Mouse (Mus musculus) hindbrain, embryonic 13.5 days (tissue): Measurements from ENCODE around the gene Arntl. TPM values are rescaled to one million over a fixed set of nuclear protein-coding genes. Genes with fewer than 3 reads are reported as not detected.
"Not testable (repeated sequence)": the region's sequence is repeated elsewhere in the genome, so short reads cannot be mapped to it uniquely, and the experiment has no call there.

Experiments used
- ATAC-seq: fragments of 200-750 bp; cut with Nextera tagmentation; 2 replicates; pipeline ENCODE4 v1.8.0; 2017; ENCODE audit warnings: moderate TSS enrichment; ENCODE audit not compliant: low FRiP score
- H3K27ac ChIP-seq: fragments of 300-500 bp; sonication (generic); 2 replicates; pipeline ENCODE4 v1.5.1; 2015; ENCODE audit warnings: inconsistent platforms, mild to moderate bottlenecking, moderate library complexity
- H3K27me3 ChIP-seq: fragments of 300-500 bp; sonication (generic); 2 replicates; pipeline ENCODE4 v1.6.1; 2015; ENCODE audit warnings: mild to moderate bottlenecking, inconsistent platforms
- H3K36me3 ChIP-seq: fragments of 300-500 bp; sonication (generic); 2 replicates; pipeline ENCODE4 v1.6.1; 2015; ENCODE audit warnings: mild to moderate bottlenecking, inconsistent platforms
- H3K4me1 ChIP-seq: fragments of 300-500 bp; sonication (generic); replicated peaks from 2 replicates; pipeline ENCODE4 v1.6.1; 2015; ENCODE audit warnings: inconsistent platforms
- H3K4me2 ChIP-seq: fragments of 300-500 bp; sonication (generic); 2 replicates; pipeline ENCODE4 v1.6.1; 2015; ENCODE audit warnings: inconsistent platforms, mild to moderate bottlenecking, moderate library complexity
- H3K4me3 ChIP-seq: fragments of 300-500 bp; sonication (generic); 2 replicates; pipeline ENCODE4 v1.5.1; 2015; ENCODE audit warnings: mild to moderate bottlenecking, inconsistent platforms
- H3K9ac ChIP-seq: fragments of 300-500 bp; sonication (generic); 2 replicates; pipeline ENCODE4 v1.6.1; 2015; ENCODE audit warnings: mild to moderate bottlenecking, inconsistent platforms
- H3K9me3 ChIP-seq: fragments of 300-500 bp; sonication (generic); 2 replicates; pipeline ENCODE4 v1.6.1; 2016; ENCODE audit warnings: inconsistent platforms
- WGBS: fragments of 180-500 bp; shearing (Covaris S2); methylation state at CpG from one replicate; pipeline ENCODE4 v1.1.7; 2015; 5-methylcytosine and 5-hydroxymethylcytosine counted together
- polyA plus RNA-seq: library from polyadenylated mRNA; unstranded; fragments of >200 nt; fragmentation: Nextera tagmentation; extraction: Ambion mirVana; gene quantifications from 2 replicates; pipeline ENCODE4 v1.2.1, GENCODE M21; 2015

The Arntl gene
- polyA plus RNA-seq, 1 experiment from 2014 or later: 13.2 TPM

DNA sequence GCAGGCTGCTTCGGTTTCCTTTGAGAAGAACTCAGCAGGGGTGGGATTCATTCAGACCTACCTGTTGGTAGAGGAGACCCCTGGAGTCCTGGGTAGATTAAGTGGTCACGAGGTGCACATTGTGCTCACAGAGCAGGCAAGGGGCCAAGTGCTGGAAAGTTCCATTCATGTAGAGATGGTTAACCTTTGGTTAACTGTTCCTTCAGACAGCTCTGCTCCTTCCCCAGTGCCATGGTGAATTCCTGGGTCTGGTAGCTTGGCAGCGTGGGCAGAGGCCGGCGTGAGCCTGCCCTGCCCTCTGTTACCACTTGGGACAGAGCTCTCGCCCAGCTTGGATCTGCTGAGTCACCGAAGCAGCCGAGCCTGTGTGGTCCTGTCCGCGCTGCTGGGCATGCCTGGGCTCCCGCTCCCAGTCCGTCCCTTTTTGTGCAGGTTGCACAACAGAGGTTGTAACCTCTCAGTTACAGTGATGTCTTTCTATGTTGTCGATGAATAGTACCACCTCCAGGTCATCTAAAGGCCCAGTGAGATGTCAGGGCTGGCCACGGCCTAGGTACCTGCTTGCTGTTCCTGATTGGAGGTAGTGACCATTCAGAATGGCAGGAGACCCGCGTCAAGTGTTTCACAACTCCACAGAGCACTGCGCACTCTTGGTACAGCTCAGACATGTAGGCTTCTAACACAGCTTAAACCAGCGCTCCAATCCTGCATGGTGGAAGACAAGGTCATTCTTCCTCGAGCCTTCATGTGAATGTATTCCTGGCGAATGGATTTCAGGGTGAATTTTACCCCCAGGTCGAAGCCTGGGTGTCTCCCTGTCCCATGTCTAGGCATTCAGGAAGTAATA is 53.3 kb downstream of the Arntl start:
- Histone ChIP-seq H3K9ac (no peak overlapping the region), H3K27ac (0 out of 2 replicates have a peak overlapping the region, but pooled peaks have one; percentile 48), H3K36me3 (no peaks in the 10 kb centered on the region), H3K4me3 (no peak overlapping the region), H3K4me1 (peaks cover 9% of the 10 kb centered on the region; the same call in 1 of the 2 replicates), H3K4me2 (no peak overlapping the region), H3K27me3 (no peaks in the 10 kb centered on the region), H3K9me3 (no peaks in the 10 kb centered on the region)
- no peak for ATAC-seq
- WGBS: 63% methylated on average over 21 of the region's 21 CpGs

DNA sequence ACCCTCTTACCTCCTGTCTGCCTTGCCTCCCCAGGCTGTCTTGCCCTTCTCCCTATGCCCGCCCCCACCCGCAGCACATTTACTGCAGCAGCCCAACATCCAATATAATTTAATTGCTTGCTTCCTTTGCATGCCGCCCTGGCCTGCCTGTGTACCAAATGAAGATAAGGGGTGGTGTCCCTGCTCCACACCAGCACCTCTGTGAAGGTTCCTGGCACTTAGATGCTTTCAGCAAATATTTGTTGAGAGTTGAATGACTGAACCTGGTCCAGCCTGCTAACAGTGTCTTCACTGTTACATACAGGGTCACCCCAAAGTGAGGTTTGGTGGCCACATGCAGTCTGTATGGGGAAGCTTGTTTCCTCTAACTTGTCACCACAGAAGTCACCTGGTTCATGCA is 54.4 kb downstream of the Arntl start:
- no peaks in the 10 kb centered on the region for H3K9me3 ChIP-seq
- no peak for ATAC-seq
- no peak overlapping the region for H3K4me2 ChIP-seq
- H3K36me3 ChIP-seq: no peaks in the 10 kb centered on the region
- no peak overlapping the region for H3K27ac ChIP-seq
- no peak overlapping the region for H3K9ac ChIP-seq
- 81% methylated on average over 3 of the region's 3 CpGs for WGBS
- H3K27me3 ChIP-seq: no peaks in the 10 kb centered on the region
- peaks cover 9% of the 10 kb centered on the region; the same call in 1 of the 2 replicates for H3K4me1 ChIP-seq
- no peak overlapping the region for H3K4me3 ChIP-seq

DNA sequence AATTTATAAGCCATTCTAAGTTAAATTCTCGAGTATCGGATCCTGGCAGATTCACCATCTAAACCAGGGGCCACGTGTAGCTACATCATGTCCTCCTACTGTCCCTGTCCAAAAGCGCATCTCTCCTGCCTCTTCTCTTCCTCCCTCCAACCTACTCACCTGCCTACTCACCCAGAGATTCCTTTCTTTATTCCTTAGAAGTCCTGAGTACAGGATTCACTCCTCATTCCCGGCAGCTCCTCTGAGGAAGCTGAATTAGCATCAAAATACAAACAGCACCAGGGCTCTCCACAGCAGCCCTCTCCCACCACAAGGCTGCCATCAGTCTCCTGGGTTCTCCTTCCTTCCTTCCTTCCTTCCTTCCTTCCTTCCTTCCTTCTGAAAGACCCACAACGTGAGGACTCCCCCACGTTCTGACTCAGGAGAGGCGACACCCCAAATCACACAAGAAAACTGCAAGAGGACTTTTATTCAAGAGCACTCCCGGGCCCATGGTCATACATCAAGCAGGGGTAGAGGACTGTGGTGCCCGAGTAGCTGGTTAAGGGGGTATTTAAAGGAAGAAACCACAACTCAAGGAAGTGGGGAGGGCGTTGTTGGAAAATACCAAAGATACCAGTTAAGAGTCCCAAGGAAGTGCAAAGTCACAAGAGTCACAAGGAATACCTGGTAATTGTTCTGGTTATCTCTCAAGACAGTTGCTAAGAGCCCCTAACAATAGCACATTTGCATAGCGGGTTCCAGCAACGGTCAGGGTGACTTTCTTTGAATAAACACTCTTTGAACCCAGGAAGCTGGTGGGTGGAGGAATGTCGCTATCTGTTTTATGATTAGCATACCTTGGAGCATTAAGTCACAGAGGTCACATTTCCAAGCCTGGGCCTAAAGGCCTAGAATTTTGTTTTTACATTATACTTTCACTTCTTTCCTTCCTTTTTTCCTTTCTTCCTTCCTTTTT is 55.5 kb downstream of the Arntl start:
- H3K9me3 ChIP-seq: not testable (repeated sequence)

DNA sequence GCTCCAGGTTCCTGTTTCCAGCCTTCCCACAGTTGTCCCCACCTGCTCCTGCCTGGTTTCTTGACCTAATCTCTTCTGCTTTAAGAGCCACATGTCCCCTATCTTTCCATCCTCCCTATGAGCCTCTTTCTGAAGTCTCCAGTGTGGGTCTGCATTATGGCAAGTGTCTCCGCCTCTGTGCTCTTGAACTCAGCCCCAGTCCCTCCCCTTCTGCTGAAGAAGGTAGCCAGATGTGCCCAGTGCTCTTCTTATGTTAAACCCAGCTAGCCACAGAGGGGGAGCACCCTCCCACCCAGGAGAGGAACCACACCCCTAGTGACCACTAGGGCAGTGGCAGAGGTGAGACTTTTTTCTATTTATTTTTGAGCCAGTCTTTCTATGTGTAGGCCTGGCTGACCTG is 56.7 kb downstream of the Arntl start:
- Histone ChIP-seq H3K27ac (no peak overlapping the region), H3K4me2 (no peak overlapping the region), H3K27me3 (no peaks in the 10 kb centered on the region), H3K36me3 (no peaks in the 10 kb centered on the region), H3K4me1 (peaks cover 9% of the 10 kb centered on the region; the same call in 1 of the 2 replicates), H3K9me3 (no peaks in the 10 kb centered on the region), H3K9ac (no peak overlapping the region), H3K4me3 (no peak overlapping the region)
- WGBS: 100% methylated on average over 1 of the region's 1 CpGs
- ATAC-seq: no peak

More for the DNA sequence above, 55.5 kb downstream of the Arntl start:
- not testable (repeated sequence) for H3K36me3 ChIP-seq, H3K27ac ChIP-seq, ATAC-seq, H3K4me1 ChIP-seq, H3K27me3 ChIP-seq, H3K9ac ChIP-seq, H3K4me3 ChIP-seq, H3K4me2 ChIP-seq
- 39% methylated on average over 14 of the region's 14 CpGs for WGBS

DNA sequence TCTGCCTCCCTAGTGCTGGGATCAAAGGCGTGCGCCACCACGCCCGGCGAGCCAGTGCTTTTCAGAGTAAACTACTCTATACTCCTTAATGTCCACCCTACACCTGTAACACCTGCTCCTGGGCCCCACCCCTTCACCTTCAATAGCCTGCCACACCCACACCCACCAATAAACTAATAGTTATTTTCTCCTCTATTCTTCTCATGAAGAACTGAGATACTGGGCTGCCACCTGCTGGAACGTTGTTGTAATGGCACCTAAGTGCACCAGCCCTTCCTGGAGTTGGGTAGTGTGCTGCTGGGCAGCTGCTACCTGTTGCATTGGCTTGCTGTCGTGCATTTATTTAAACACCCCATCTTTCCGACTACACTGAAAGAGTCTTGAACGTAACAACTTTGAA is 61.0 kb downstream of the Arntl start:
- no peak for ATAC-seq
- 81% methylated on average over 9 of the region's 9 CpGs for WGBS

DNA sequence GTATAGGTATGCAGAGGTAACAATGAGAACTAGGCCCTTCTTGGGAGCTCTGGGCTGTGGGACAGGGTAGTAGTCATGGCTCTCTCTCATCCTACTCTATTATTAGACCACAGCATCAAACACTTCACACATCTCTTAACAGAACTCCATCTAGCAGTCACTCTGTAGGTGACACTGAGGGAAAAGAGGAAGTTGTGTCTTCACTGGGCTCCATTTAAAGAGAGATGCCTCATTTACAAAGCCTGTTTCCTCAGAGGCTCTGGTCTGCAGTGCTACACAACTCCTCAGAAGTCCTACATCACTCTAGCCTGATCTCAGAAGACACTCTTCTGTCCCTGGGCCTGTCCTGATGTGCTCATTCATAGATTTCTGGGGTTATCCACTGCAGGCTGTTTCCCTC is 61.8 kb downstream of the Arntl start:
- Histone ChIP-seq H3K4me3 (no peak overlapping the region), H3K9me3 (no peaks in the 10 kb centered on the region), H3K4me2 (no peak overlapping the region), H3K27me3 (no peaks in the 10 kb centered on the region), H3K36me3 (no peaks in the 10 kb centered on the region), H3K27ac (no peak overlapping the region), H3K9ac (no peak overlapping the region), H3K4me1 (peaks cover 22% of the 10 kb centered on the region)
- ATAC-seq: no peak

More for the DNA sequence above, 61.0 kb downstream of the Arntl start:
- H3K27ac ChIP-seq: no peak overlapping the region
- H3K4me1 ChIP-seq: peaks cover 22% of the 10 kb centered on the region
- no peaks in the 10 kb centered on the region for H3K9me3 ChIP-seq
- H3K4me3 ChIP-seq: no peak overlapping the region
- H3K9ac ChIP-seq: no peak overlapping the region
- no peaks in the 10 kb centered on the region for H3K36me3 ChIP-seq
- H3K4me2 ChIP-seq: no peak overlapping the region
- no peaks in the 10 kb centered on the region for H3K27me3 ChIP-seq

DNA sequence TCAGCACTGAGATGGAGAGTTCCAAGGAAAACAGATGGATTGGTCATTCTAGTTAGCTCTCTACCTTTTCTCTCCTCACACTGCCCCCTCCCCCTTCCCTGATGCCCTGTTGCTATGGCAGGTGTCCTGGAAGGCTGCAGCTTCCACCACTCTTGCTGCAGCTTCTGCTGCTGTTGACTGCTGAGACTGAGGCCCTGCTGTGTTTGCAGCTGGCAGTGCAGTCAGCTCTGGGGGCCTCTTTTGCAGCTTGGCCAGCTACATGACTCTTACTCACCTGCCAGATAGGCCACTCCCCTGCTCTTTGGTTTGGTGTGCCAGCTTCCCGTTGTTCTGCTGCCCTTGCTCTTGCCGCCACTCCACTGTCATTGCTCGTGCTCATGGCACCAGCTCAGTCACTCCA is 62.7 kb downstream of the Arntl start:
- 55% methylated on average over 3 of the region's 3 CpGs for WGBS
- H3K9ac ChIP-seq: no peak overlapping the region
- ATAC-seq: no peak

DNA sequence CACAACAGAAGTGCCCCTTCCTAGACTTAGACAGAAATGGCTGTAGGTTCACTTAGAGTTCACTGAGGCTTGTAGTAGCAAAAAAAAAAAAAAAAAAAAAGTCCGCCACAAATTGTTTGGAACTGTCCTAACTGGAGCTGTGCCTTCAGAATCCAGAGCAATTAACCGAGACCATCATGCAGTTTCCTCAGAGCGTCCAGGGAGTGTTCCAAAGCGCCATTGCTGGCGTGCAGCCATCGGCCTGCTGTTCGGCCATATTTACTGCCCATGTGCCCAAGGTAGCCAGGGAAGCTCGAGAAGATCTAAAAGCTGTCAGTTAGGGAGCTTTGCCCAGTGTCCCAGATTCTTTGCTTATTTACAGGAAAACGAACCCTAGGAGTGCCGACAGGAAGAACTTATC is 63.3 kb downstream of the Arntl start:
- Histone ChIP-seq H3K4me2 (no peak overlapping the region), H3K9ac (no peak overlapping the region), H3K9me3 (no peaks in the 10 kb centered on the region), H3K4me3 (no peak overlapping the region), H3K4me1 (peaks cover 20% of the 10 kb centered on the region), H3K27me3 (no peaks in the 10 kb centered on the region), H3K27ac (peak overlapping the region; percentile 5; the same call in 1 of the 2 replicates), H3K36me3 (no peaks in the 10 kb centered on the region)
- 64% methylated on average over 10 of the region's 10 CpGs for WGBS
- ATAC-seq: no peak

More for the DNA sequence above, 62.7 kb downstream of the Arntl start:
- no peaks in the 10 kb centered on the region for H3K36me3 ChIP-seq
- H3K4me1 ChIP-seq: peaks cover 20% of the 10 kb centered on the region
- no peak overlapping the region for H3K4me2 ChIP-seq
- H3K9me3 ChIP-seq: no peaks in the 10 kb centered on the region
- H3K27ac ChIP-seq: peak overlapping the region; percentile 5; the same call in 1 of the 2 replicates
- no peaks in the 10 kb centered on the region for H3K27me3 ChIP-seq
- no peak overlapping the region for H3K4me3 ChIP-seq

DNA sequence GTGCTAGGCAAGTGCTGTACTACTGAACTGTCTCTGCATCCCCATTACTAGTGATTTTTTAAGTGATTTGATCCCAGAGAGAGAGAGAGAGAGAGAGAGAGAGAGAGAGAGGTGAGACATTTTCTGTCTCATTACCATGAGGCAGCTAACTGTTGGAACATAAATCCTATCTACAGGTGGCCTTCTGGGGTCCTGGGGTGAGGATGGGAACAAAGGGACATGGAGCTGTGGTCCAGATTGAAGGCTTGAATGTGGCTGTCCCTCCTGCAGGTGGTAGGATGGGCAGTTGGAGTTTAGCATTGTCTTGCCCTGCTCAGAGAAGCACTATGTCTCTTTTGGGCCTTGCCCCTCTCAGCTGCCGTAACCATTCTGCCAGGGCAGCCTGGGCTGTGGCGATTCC is 63.7 kb downstream of the Arntl start:
- Histone ChIP-seq H3K9me3 (no peaks in the 10 kb centered on the region), H3K27ac (no peak overlapping the region), H3K27me3 (no peaks in the 10 kb centered on the region), H3K4me1 (peaks cover 20% of the 10 kb centered on the region), H3K36me3 (no peaks in the 10 kb centered on the region), H3K4me3 (no peak overlapping the region), H3K9ac (no peak overlapping the region), H3K4me2 (no peak overlapping the region)
- no peak for ATAC-seq
- 58% methylated on average over 2 of the region's 2 CpGs for WGBS

DNA sequence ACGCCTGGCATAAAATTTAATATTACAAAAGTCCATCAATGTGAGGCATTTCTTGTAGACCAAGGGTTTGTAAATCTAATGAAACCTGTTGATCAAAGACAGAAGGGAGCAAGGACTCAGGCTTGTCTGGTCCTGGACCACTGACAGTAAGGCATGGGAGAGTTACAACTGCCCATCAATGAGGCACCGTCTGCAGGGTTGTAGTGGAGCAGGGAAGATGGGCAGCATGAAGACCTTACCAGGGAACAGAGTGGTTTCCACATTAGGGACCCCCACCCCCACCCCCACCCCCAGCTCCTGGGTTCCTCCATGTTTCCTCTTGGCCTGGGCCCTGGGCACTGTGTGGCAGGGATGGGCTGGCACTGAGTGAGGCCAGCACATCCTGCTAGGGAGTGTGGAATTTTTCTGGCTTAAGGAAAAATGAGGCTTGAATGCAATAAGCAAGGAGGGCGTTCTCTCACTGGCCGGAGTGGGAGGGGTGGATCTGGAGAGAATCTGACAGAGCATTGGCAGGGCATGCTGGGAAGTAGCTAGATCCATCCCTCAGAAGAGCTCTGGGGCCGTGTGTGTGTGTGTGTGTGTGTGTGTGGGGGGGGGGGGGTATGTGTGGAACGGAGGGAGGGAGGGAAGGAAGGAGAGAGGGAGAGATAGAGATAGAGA is 65.2 kb downstream of the Arntl start:
- Histone ChIP-seq H3K9me3 (no peaks in the 10 kb centered on the region), H3K4me1 (peaks cover 20% of the 10 kb centered on the region), H3K27me3 (no peaks in the 10 kb centered on the region), H3K9ac (no peak overlapping the region), H3K36me3 (no peaks in the 10 kb centered on the region), H3K4me2 (no peak overlapping the region), H3K27ac (no peak overlapping the region), H3K4me3 (no peak overlapping the region)
- WGBS: 76% methylated on average over 5 of the region's 6 CpGs
- ATAC-seq: no peak

DNA sequence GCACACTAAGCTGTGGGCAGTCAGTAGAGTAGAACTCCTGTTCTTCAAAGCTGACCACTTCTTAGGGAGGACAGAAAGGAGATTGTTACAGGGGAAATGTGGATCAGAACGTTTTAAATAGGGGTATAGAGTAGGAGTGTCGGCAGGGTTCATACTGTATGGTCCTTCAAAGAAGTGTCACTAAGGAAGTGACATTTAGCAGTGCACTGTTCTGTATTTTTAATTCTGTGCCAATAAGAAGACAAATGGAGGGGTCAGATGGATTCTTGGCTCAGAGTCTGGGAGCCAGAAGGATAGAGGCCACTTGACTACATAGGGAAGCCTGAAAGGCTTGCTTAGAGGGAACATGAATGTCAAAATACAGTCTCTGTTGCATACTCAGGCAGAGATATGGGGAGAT is 70.0 kb downstream of the Arntl start:
- Histone ChIP-seq H3K9me3 (no peaks in the 10 kb centered on the region), H3K36me3 (no peaks in the 10 kb centered on the region), H3K27me3 (no peaks in the 10 kb centered on the region), H3K4me3 (no peak overlapping the region), H3K4me1 (no peaks in the 10 kb centered on the region; the same call in 1 of the 2 replicates), H3K4me2 (no peak overlapping the region), H3K27ac (no peak overlapping the region), H3K9ac (no peak overlapping the region)
- ATAC-seq: no peak
- WGBS: 60% methylated on average over 2 of the region's 2 CpGs

DNA sequence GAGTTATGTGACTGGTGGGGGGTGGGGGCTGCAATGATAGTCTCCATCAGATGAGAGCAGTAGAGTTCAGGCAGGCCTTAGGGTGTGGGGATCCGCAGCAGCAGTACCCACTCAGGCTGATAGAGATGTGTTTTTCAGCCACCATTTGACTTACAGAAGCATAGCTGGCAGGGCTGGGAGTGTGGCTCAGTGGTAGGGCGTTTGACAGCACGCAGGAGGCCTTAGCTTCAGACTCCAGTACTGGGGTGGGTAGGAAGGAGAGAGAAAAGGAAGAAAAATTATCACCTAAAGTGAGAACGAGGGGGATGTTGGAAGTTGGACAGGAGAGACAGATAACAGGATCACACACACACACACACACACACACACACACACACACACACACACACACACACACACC is 71.2 kb downstream of the Arntl start:
- peaks cover 6% of the 10 kb centered on the region for H3K36me3 ChIP-seq

More for the DNA sequence above, 71.2 kb downstream of the Arntl start:
- H3K4me1 ChIP-seq: no peaks in the 10 kb centered on the region
- no peak for ATAC-seq
- no peak overlapping the region for H3K27ac ChIP-seq
- no peaks in the 10 kb centered on the region for H3K9me3 ChIP-seq
- no peak overlapping the region for H3K4me3 ChIP-seq
- no peak overlapping the region for H3K4me2 ChIP-seq
- H3K9ac ChIP-seq: no peak overlapping the region
- 86% methylated on average over 4 of the region's 4 CpGs for WGBS
- no peaks in the 10 kb centered on the region for H3K27me3 ChIP-seq
